Mouse (Mus musculus) thymus, adult 2 months (tissue): Measurements from ENCODE around the gene Dnaaf1.

ENCODE experiments used
- CTCF ChIP-seq: fragments of 200-500 bp; IDR thresholded peaks from 2 replicates; pipeline ENCODE4 v1.5.1; 2012; ENCODE audit warnings: mild to moderate bottlenecking, control low read depth, low read length, moderate library complexity, borderline replicate concordance; ENCODE audit not compliant: control insufficient read depth, poor library complexity, insufficient read depth; ENCODE audit errors: extremely low read depth
- POLR2A ChIP-seq: fragments of 200-500 bp; IDR thresholded peaks from 2 replicates; pipeline ENCODE4 v1.6.1; 2012; ENCODE audit warnings: mild to moderate bottlenecking, low read length, control low read depth, moderate library complexity; ENCODE audit not compliant: control insufficient read depth, poor library complexity, insufficient read depth; ENCODE audit errors: extremely low read depth

DNA sequence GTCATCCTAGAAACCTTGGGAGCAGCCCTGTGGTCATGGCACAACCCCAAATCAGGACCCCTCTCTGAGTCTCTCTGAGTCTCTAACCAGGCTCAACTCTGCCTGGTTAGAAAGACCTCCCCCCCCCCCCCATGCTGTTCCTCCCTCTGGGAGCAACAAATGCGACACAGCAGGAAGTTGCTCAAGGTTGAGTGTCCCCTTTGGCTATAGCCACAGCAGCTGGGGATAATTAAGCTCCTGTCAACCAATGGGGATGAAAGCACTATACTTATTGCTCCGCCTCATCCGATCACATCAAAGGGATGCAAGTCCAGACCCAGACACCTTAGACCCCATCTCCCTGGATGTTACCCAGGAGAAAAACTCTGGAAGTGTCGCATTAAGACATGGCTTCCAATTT lies 47.5 kb downstream of the Dnaaf1 start:
- no peak for TF ChIP-seq CTCF
- no peak for TF ChIP-seq POLR2A
